ENCODE assay signal across 8 mouse cellular contexts in the genomic region with DNA sequence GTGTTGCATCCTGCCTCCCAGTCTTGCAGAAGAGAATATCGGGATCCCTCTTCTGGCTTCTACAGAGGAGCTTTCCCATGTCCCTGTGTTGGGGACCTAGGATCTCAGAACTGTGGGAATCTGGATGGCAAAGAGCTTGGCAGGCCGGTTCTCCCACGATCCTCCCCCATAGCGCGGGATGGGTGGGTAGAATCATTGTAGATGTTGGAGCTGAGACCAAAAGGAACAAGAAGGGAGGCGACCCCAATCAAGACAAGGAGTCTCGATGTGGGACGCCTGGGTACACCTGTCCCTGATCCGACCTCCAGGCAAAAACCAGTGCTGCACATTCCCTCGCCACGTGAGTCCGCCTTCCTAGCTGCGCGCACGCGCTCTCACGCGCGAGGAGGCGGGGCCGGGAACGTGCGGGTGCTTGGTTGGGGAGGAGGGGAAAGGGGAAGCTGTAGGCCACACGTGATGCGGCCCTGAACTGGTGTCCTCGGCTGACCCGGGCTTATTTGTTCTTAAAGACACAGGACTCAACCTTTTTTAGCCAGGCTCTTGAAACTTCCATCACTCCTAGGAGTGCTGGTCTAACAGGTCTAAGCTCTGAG. TPM values are rescaled to one million over a fixed set of nuclear protein-coding genes. Genes with fewer than 3 reads are reported as not detected.
DNase-seq lines count a peak whose midpoint lies in the region; ATAC-seq and TF ChIP-seq lines count a peak whose summit lies in the region.

No protein-coding gene starts in this region.

- peak; percentile 87 for DNase-seq in ES-E14 (ENCODE audit: low read depth, low spot score)
- peak; percentile 95 for DNase-seq in cerebellum, adult 8-10 months
- DNase-seq in frontal cortex, postnatal 10 days (ENCODE audit: low spot score in 2 of 2), result peak; percentile 93 to 95
- DNase-seq in layer of hippocampus, postnatal 25 days (ENCODE audit: extremely low spot score in 1 of 2, low spot score in 1 of 2), result peak; percentile 91 to 96
- DNase-seq in lung, postnatal 14 days, result peak; percentile 96
- peak; percentile 96 for DNase-seq in ovary, postnatal 36 days (ENCODE audit: low spot score)
- peak; percentile 91 for DNase-seq in thymus, postnatal 14 days

- under 1% methylated on average over 27 of the region's 27 CpGs for WGBS in hindbrain, embryonic 12.5 days

- peak overlapping the region; percentile 56 to 70 for H3K4me3 ChIP-seq in ES-E14 (ENCODE audit: insufficient read depth in 1 of 2, low read depth in 1 of 2, low read length in 2 of 2, poor library complexity in 1 of 2, severe bottlenecking in 1 of 2)
- peak overlapping the region; percentile 55 for H3K4me3 ChIP-seq in hindbrain, embryonic 12.5 days

- H3K36me3 ChIP-seq in ES-E14 (ENCODE audit: control insufficient read depth, insufficient read depth, low read length, poor library complexity, severe bottlenecking), result peaks cover 18% of the 10 kb centered on the region; the same call in 1 of the 2 replicates
- H3K36me3 ChIP-seq in hindbrain, embryonic 12.5 days, result peaks cover 23% of the 10 kb centered on the region

- in situ Hi-C loops in ES-E14 (cut with MboI; ENCODE audit: low sequenced_read_pairs in 2 of 2, unreplicated experiment in 2 of 2), result no loop called here

- H3K4me1 ChIP-seq in ES-E14 (ENCODE audit: control insufficient read depth in 2 of 2, insufficient read depth in 2 of 2, low read length in 2 of 2, poor library complexity in 1 of 2), result peaks cover 5 to 33% of the 10 kb centered on the region in 2 experiments; a peak in 3 of 4 replicates
- H3K4me1 ChIP-seq in hindbrain, embryonic 12.5 days, result peaks cover 66% of the 10 kb centered on the region

- ATAC-seq in hindbrain, embryonic 12.5 days (ENCODE audit: low FRiP score), result no peak

- H3K9ac ChIP-seq in ES-E14 (ENCODE audit: insufficient read depth, low read depth, low read length, poor library complexity, severe bottlenecking), result peak overlapping the region; percentile 72
- peak overlapping the region; percentile 36; the same call in 1 of the 2 replicates for H3K9ac ChIP-seq in hindbrain, embryonic 12.5 days

- no peaks in the 10 kb centered on the region; the same call in 1 of the 2 replicates for H3K27me3 ChIP-seq in hindbrain, embryonic 12.5 days

- no peaks in the 10 kb centered on the region for H3K9me3 ChIP-seq in ES-E14 (ENCODE audit: control insufficient read depth, insufficient read depth, low read depth, low read length)
- no peaks in the 10 kb centered on the region for H3K9me3 ChIP-seq in hindbrain, embryonic 12.5 days (replicated peaks)

- peak overlapping the region; percentile 56 for H3K27ac ChIP-seq in ES-E14 (ENCODE audit: insufficient read depth, low read depth, low read length, poor library complexity, severe bottlenecking)
- H3K27ac ChIP-seq in hindbrain, embryonic 12.5 days, result peak overlapping the region; percentile 49

- H3K4me2 ChIP-seq in hindbrain, embryonic 12.5 days (replicated peaks), result peak overlapping the region; percentile 94

TF ChIP-seq in ES-E14, 5 proteins besides CTCF, POLR2A, EP300 and RAD21:
- TF ChIP-seq CHD2 (IDR thresholded peaks at IDR 0.05; ENCODE audit: low read depth, low read length) (0 out of 2 replicates have a peak, but pooled peaks have one; percentile 15), MAFK (IDR thresholded peaks at IDR 0.05; ENCODE audit: insufficient read depth, low read depth, low read length) (no peak)

RNA-seq across cellular contexts. Expression of a gene that starts 2.6 kb away (rescaled TPM):
- total RNA-seq in ES-E14 (2012; rRNA removed), result 10.0 and 10.6 TPM in 2 replicates
- 4.2 and 5.3 TPM in 2 replicates for polyA plus RNA-seq in hindbrain, embryonic 12.5 days (2016; fragmentation: Nextera tagmentation; extraction: Ambion mirVana)
- total RNA-seq in layer of hippocampus, postnatal 25 days (2021), result 10 to 100 TPM; 65.3 to 80.4 TPM

RNA-seq across cellular contexts. Expression of a gene that starts 7.8 kb away (rescaled TPM):
- total RNA-seq in ES-E14 (2012; rRNA removed), result 3,487 and 5,312 TPM in 2 replicates
- polyA plus RNA-seq in hindbrain, embryonic 12.5 days (2016; fragmentation: Nextera tagmentation; extraction: Ambion mirVana), result 607 and 682 TPM in 2 replicates
- 100 to 1,000 TPM; 342 to 393 TPM for total RNA-seq in layer of hippocampus, postnatal 25 days (2021)

RNA-seq across cellular contexts. Expression of a gene that starts 7.8 kb away (rescaled TPM):
- total RNA-seq in ES-E14 (2012; rRNA removed), result 4.4 and 7.9 TPM in 2 replicates
- polyA plus RNA-seq in hindbrain, embryonic 12.5 days (2016; fragmentation: Nextera tagmentation; extraction: Ambion mirVana), result 21.2 and 25.5 TPM in 2 replicates
- total RNA-seq in layer of hippocampus, postnatal 25 days (2021), result 100 to 1,000 TPM; 164 to 190 TPM

RNA-seq across cellular contexts. Expression of a gene that starts 10.3 kb away (rescaled TPM):
- 18.7 and 21.5 TPM in 2 replicates for total RNA-seq in ES-E14 (2012; rRNA removed)
- polyA plus RNA-seq in hindbrain, embryonic 12.5 days (2016; fragmentation: Nextera tagmentation; extraction: Ambion mirVana), result 28.7 and 30.3 TPM in 2 replicates
- total RNA-seq in layer of hippocampus, postnatal 25 days (2021), result 10 to 100 TPM; 33.7 to 34.7 TPM

RNA-seq across cellular contexts. Expression of a gene that starts 13.3 kb away (rescaled TPM):
- 4.5 and 7.6 TPM in 2 replicates for total RNA-seq in ES-E14 (2012; rRNA removed)
- polyA plus RNA-seq in hindbrain, embryonic 12.5 days (2016; fragmentation: Nextera tagmentation; extraction: Ambion mirVana), result 1.1 and 2.2 TPM in 2 replicates
- total RNA-seq in layer of hippocampus, postnatal 25 days (2021), result under 1 TPM; 0.80 to 0.86 TPM

Comparison
In these comparisons a context has a peak if more than half of its experiments do, and no peak if none do; other contexts are left out.
1. RNA of a gene that starts 7.8 kb away (total RNA-seq): 164 to 190 TPM in layer of hippocampus, postnatal 25 days; 4.4 to 7.9 TPM in ES-E14; every median in the first group is over 10 times any median in the second.
2. Peak in every context shown above with its lines, with median percentiles within 50 percentile points of each other: DNase-seq.